Mouse (Mus musculus) stomach, postnatal 0 days (tissue): ENCODE measurements at regions not wholly inside any gene's neighbourhood (a gene's known extent, or its start where the extent isn't known, plus 50 kb on each side); places are given as distances from the start of the nearest gene placed in this dataset.

Source experiments
- ATAC-seq: fragments of 200-750 bp; cut with Nextera tagmentation; 2 replicates; pipeline ENCODE4 v1.8.0; 2017; ENCODE audit not compliant: low FRiP score, low TSS enrichment
- DNase-seq: peaks from one replicate; pipeline ENCODE4 v3.0.0-alpha.2; 2016; ENCODE audit warnings: low spot score
- H3K27ac ChIP-seq: fragments of 300-500 bp; sonication (generic); replicated peaks from 2 replicates; pipeline ENCODE4 v1.5.1; 2014; ENCODE audit warnings: mild to moderate bottlenecking, control low read depth
- H3K27me3 ChIP-seq: fragments of 300-500 bp; sonication (generic); 2 replicates; pipeline ENCODE4 v1.6.1; 2014; ENCODE audit warnings: low read length; ENCODE audit not compliant: control insufficient read depth, insufficient read depth
- H3K36me3 ChIP-seq: fragments of 300-500 bp; sonication (generic); 2 replicates; pipeline ENCODE4 v1.6.1; 2014; ENCODE audit warnings: low read length, mixed read lengths; ENCODE audit not compliant: control insufficient read depth, insufficient read depth
- H3K4me1 ChIP-seq: fragments of 300-500 bp; sonication (generic); replicated peaks from 2 replicates; pipeline ENCODE4 v1.6.1; 2014; ENCODE audit warnings: antibody characterized with exemption; ENCODE audit not compliant: control insufficient read depth, insufficient read depth
- H3K4me2 ChIP-seq: fragments of 300-500 bp; sonication (generic); replicated peaks from 2 replicates; pipeline ENCODE4 v1.6.1; 2014; ENCODE audit warnings: low read depth, mild to moderate bottlenecking, control low read depth, moderate library complexity
- H3K4me3 ChIP-seq: fragments of 300-500 bp; sonication (generic); 2 replicates; pipeline ENCODE4 v1.5.1; 2014; ENCODE audit warnings: low read depth, low read length, control low read depth
- H3K9ac ChIP-seq: fragments of 300-500 bp; sonication (generic); 2 replicates; pipeline ENCODE4 v1.6.1; 2014; ENCODE audit warnings: mild to moderate bottlenecking, low read length, control low read depth, mixed read lengths
- H3K9me3 ChIP-seq: fragments of 300-500 bp; sonication (generic); 2 replicates; pipeline ENCODE4 v1.6.1; 2016; ENCODE audit warnings: low read length; ENCODE audit not compliant: control insufficient read depth
- CTCF ChIP-seq: IDR thresholded peaks from 2 replicates; pipeline ENCODE4 v1.5.1; 2016; ENCODE audit warnings: antibody characterized with exemption, low read depth, mild to moderate bottlenecking, moderate library complexity
- EP300 ChIP-seq: optimal IDR thresholded peaks from 2 replicates; pipeline ENCODE3; 2016; ENCODE audit warnings: antibody characterized with exemption
- WGBS: fragments of 180-500 bp; shearing (Covaris S2); extraction: QIAGEN DNeasy Blood & Tissue Kit; methylation state at CpG from one replicate; pipeline ENCODE4 v1.1.7; 2014; 5-methylcytosine and 5-hydroxymethylcytosine counted together

GRCm38 (mm10) chr6:49588677-49589076 lies 193.3 kb downstream of the Stk31 start:
- H3K4me3 ChIP-seq, result no peak overlapping the region
- H3K9ac ChIP-seq, result no peak overlapping the region
- H3K4me1 ChIP-seq, result no peaks in the 10 kb centered on the region
- TF ChIP-seq CTCF, result no peak
- no peak for TF ChIP-seq EP300
- no peaks in the 10 kb centered on the region for H3K27me3 ChIP-seq
- H3K9me3 ChIP-seq, result no peaks in the 10 kb centered on the region
- ATAC-seq (no peak), DNase-seq (no peak)
- no peaks in the 10 kb centered on the region for H3K36me3 ChIP-seq
- 89% methylated on average over 3 of the region's 3 CpGs for WGBS
- H3K27ac ChIP-seq, result no peak overlapping the region
- H3K4me2 ChIP-seq, result no peak overlapping the region

DNA sequence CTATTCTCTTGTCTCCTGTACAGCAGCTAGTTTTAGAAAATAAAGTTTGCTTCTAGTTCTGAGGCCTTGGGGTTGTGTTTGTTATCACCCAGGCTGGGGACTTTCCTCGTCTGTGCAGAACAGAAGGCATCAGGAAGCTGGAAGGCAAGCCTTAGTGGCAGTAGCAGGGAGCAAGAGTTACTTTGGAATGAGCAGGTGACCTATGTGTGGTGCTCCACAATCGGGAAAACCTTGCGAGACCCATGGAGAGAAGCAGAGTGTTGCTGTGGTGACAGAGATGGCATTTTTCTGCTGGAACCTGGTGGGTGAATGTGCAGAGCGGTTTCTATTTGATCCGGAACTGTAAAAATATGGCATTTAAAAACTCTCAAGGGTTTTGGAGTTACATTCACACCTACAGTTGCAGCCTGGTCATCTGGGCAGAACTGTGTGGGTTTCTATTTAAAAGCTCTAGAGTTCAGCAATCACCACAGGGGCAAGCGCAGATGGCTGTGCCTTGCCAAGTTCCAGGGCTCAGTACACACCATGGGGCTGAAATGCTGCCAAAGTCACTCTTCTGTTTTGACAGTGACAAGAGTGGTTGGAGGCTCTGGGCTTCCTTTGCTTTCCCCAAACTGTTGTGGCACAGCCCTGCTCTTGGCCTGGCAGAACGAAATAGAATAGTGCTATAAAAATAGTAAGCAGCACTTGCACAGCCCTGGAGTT lies 195.7 kb downstream of the Stk31 start:
- WGBS, result 77% methylated on average over 7 of the region's 7 CpGs
- DNase-seq, result no peak
- Histone ChIP-seq H3K27ac (no peak overlapping the region), H3K27me3 (no peaks in the 10 kb centered on the region), H3K4me3 (no peak overlapping the region), H3K4me1 (no peaks in the 10 kb centered on the region), H3K4me2 (no peak overlapping the region), H3K9me3 (no peaks in the 10 kb centered on the region), H3K9ac (no peak overlapping the region), H3K36me3 (no peaks in the 10 kb centered on the region)
- ATAC-seq, result no peak
- TF ChIP-seq EP300 (no peak), CTCF (no peak)

- Histone ChIP-seq H3K4me3 (no peak overlapping the region), H3K4me2 (no peak overlapping the region), H3K9ac (no peak overlapping the region), H3K36me3 (no peaks in the 10 kb centered on the region), H3K27ac (no peak overlapping the region), H3K4me1 (no peaks in the 10 kb centered on the region), H3K9me3 (no peaks in the 10 kb centered on the region), H3K27me3 (no peaks in the 10 kb centered on the region)
- 74% methylated on average over 2 of the region's 2 CpGs for WGBS
- DNase-seq (no peak), ATAC-seq (no peak)
- TF ChIP-seq CTCF, result no peak
- no peak for TF ChIP-seq EP300
Measured at GRCm38 (mm10) chr6:49591632-49592000, 196.2 kb downstream of the Stk31 start.

GRCm38 (mm10) chr6:49592676-49593075 lies 197.3 kb downstream of the Stk31 start:
- no peak overlapping the region for H3K4me2 ChIP-seq

DNA sequence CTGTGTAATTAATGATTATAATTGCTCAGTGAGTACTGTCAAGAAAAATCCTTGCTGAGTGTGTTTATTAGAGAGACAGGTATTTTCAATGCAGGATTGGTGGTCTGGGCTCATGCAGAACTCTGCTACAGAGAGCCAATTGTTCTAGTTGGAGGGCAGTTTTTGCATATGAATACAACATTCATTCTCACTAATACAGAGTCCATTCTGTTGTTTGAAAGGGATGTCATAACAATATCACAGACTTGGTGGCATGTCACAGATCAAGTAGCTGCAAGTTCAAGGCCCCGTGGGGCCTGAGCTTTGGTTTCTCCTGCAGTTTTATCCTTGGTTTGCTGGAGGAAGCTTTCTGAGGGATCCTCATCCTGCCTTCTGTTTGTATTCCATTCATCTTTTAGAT lies 207.8 kb downstream of the Stk31 start:
- TF ChIP-seq CTCF (no peak), EP300 (no peak)
- H3K4me3 ChIP-seq, result no peak overlapping the region
- H3K9me3 ChIP-seq, result no peaks in the 10 kb centered on the region
- no peaks in the 10 kb centered on the region for H3K4me1 ChIP-seq
- H3K27ac ChIP-seq, result no peak overlapping the region
- no peak overlapping the region for H3K9ac ChIP-seq
- no peak for ATAC-seq
- no peaks in the 10 kb centered on the region for H3K27me3 ChIP-seq
- H3K36me3 ChIP-seq, result no peaks in the 10 kb centered on the region
- DNase-seq, result no peak
- no peak overlapping the region for H3K4me2 ChIP-seq
- WGBS, result 56% methylated on average over 1 of the region's 1 CpGs

More at GRCm38 (mm10) chr6:49592676-49593075, 197.3 kb downstream of the Stk31 start:
- H3K9ac ChIP-seq, result no peak overlapping the region
- H3K4me3 ChIP-seq, result no peak overlapping the region
- H3K27ac ChIP-seq, result no peak overlapping the region
- no peak for TF ChIP-seq CTCF
- no peak for TF ChIP-seq EP300
- H3K4me1 ChIP-seq, result no peaks in the 10 kb centered on the region
- no peaks in the 10 kb centered on the region for H3K36me3 ChIP-seq
- no peaks in the 10 kb centered on the region for H3K27me3 ChIP-seq
- ATAC-seq (no peak), DNase-seq (no peak)
- no peaks in the 10 kb centered on the region for H3K9me3 ChIP-seq
- 84% methylated on average over 5 of the region's 5 CpGs for whole genome bisulfite sequencing

DNA sequence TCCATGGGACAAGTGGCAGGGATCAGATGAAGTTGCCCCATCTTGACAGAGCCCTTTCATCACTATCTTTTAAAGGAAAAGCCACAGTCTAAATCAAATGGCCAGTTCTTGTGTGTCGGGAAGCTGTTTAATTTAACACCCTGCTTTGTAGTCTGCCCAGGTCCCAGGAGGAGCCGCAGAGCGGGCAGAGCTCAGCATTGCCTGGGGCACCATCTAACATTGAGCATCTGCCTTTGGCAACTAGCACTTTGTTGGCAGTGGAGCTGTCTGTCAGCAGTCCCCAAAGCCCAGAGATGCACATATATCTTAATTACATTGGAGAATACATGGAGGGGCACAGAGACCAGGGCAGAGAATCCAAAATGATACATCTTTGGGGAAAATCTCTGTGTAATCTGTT lies 208.4 kb downstream of the Stk31 start:
- no peak overlapping the region for H3K9ac ChIP-seq
- H3K36me3 ChIP-seq, result no peaks in the 10 kb centered on the region
- DNase-seq (no peak), ATAC-seq (no peak)
- 70% methylated on average over 3 of the region's 3 CpGs for WGBS
- H3K27ac ChIP-seq, result no peak overlapping the region
- TF ChIP-seq EP300 (no peak), CTCF (no peak)
- H3K27me3 ChIP-seq, result no peaks in the 10 kb centered on the region
- H3K4me1 ChIP-seq, result no peaks in the 10 kb centered on the region
- H3K4me2 ChIP-seq, result no peak overlapping the region
- H3K9me3 ChIP-seq, result no peaks in the 10 kb centered on the region
- H3K4me3 ChIP-seq, result no peak overlapping the region
